Mouse (Mus musculus): Measurements from ENCODE around the gene Fat3. TPM values are rescaled to one million over a fixed set of nuclear protein-coding genes. Genes with fewer than 3 reads are reported as not detected.

Fat3 gene
- polyA plus RNA-seq, 1 experiment, result not detected

GRCm38 (mm10) chr9:16428589-16428988 is 72.5 kb downstream of the Fat3 start:
- Histone ChIP-seq H3ac (ENCODE audit: control insufficient read depth, insufficient read length, low read depth) (no peak overlapping the region), H3K36me3 (ENCODE audit: control insufficient read depth, insufficient read depth) (no peaks in the 10 kb centered on the region), H3K79me3 (ENCODE audit: low read depth) (no peaks in the 10 kb centered on the region), H3K27me3 (ENCODE audit: control insufficient read depth, insufficient read depth, insufficient read length) (no peaks in the 10 kb centered on the region), H3K79me2 (ENCODE audit: control insufficient read depth, insufficient read depth) (no peaks in the 10 kb centered on the region), H3K4me3 (ENCODE audit: insufficient read depth, poor library complexity, severe bottlenecking) (no peak overlapping the region)
- TF ChIP-seq USF1 (IDR thresholded peaks at IDR 0.05; ENCODE audit: low read depth) (no peak), CEBPB (IDR thresholded peaks at IDR 0.05; ENCODE audit: low read depth) (no peak), CTCF (IDR thresholded peaks at IDR 0.05; ENCODE audit: control insufficient read depth, insufficient read depth, insufficient read length) (no peak), MYOD1 (IDR thresholded peaks at IDR 0.05; ENCODE audit: control insufficient read depth, insufficient read length, low read depth) (no peak), FOSL1 (IDR thresholded peaks at IDR 0.05; ENCODE audit: insufficient read depth, low read length, poor library complexity, severe bottlenecking) (no peak), MYOG (IDR thresholded peaks at IDR 0.05; ENCODE audit: control insufficient read depth, extremely low read depth, insufficient read length) (no peak), MAX (IDR thresholded peaks at IDR 0.05) (no peak)

GRCm38 (mm10) chr9:16422707-16423106 is 78.4 kb downstream of the Fat3 start:
- TF ChIP-seq USF1 (IDR thresholded peaks at IDR 0.05; ENCODE audit: low read depth) (no peak), MAX (IDR thresholded peaks at IDR 0.05) (no peak), CEBPB (IDR thresholded peaks at IDR 0.05; ENCODE audit: low read depth) (no peak), FOSL1 (IDR thresholded peaks at IDR 0.05; ENCODE audit: insufficient read depth, low read length, poor library complexity, severe bottlenecking) (no peak), MYOG (IDR thresholded peaks at IDR 0.05; ENCODE audit: control insufficient read depth, extremely low read depth, insufficient read length) (no peak), CTCF (IDR thresholded peaks at IDR 0.05; ENCODE audit: control insufficient read depth, insufficient read depth, insufficient read length) (no peak), MYOD1 (IDR thresholded peaks at IDR 0.05; ENCODE audit: control insufficient read depth, insufficient read length, low read depth) (no peak)
- Histone ChIP-seq H3K36me3 (ENCODE audit: control insufficient read depth, insufficient read depth) (no peaks in the 10 kb centered on the region), H3K79me2 (ENCODE audit: control insufficient read depth, insufficient read depth) (no peaks in the 10 kb centered on the region), H3K4me3 (ENCODE audit: insufficient read depth, poor library complexity, severe bottlenecking) (no peak overlapping the region), H3ac (ENCODE audit: control insufficient read depth, insufficient read length, low read depth) (no peak overlapping the region), H3K27me3 (ENCODE audit: control insufficient read depth, insufficient read depth, insufficient read length) (no peaks in the 10 kb centered on the region), H3K79me3 (ENCODE audit: low read depth) (no peaks in the 10 kb centered on the region)

DNA sequence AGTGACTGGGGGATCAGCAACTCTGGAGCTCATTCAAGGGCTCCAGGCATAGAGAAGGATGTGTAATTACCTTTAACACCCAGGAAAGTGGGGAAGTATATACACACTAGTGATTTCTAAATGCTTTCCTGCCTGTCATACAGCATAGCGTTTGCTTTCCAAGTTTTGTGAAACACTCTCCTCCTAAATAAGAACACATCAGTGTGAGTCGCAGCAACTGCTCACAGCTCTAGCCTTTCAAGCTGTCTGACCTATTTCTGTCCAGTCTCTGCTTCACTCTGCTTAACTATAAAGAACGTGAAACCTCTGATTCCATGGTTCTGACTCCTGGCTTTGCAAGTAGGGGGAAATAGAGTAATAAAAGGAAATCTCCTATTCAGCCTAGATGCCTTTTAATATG is 98.3 kb downstream of the Fat3 start:
- Histone ChIP-seq H3K79me2 (ENCODE audit: control insufficient read depth, insufficient read depth) (no peaks in the 10 kb centered on the region), H3K4me3 (ENCODE audit: insufficient read depth, poor library complexity, severe bottlenecking) (no peak overlapping the region), H3ac (ENCODE audit: control insufficient read depth, insufficient read length, low read depth) (no peak overlapping the region), H3K36me3 (ENCODE audit: control insufficient read depth, insufficient read depth) (no peaks in the 10 kb centered on the region), H3K27me3 (ENCODE audit: control insufficient read depth, insufficient read depth, insufficient read length) (no peaks in the 10 kb centered on the region), H3K79me3 (ENCODE audit: low read depth) (no peaks in the 10 kb centered on the region)
- TF ChIP-seq CTCF (IDR thresholded peaks at IDR 0.05; ENCODE audit: control insufficient read depth, insufficient read depth, insufficient read length), result no peak
- no peak for TF ChIP-seq MAX (IDR thresholded peaks at IDR 0.05)
- no peak for TF ChIP-seq CEBPB (IDR thresholded peaks at IDR 0.05; ENCODE audit: low read depth)
- no peak for TF ChIP-seq MYOG (IDR thresholded peaks at IDR 0.05; ENCODE audit: control insufficient read depth, extremely low read depth, insufficient read length)
- TF ChIP-seq USF1 (IDR thresholded peaks at IDR 0.05; ENCODE audit: low read depth), result no peak
- TF ChIP-seq MYOD1 (IDR thresholded peaks at IDR 0.05; ENCODE audit: control insufficient read depth, insufficient read length, low read depth), result no peak
- TF ChIP-seq FOSL1 (IDR thresholded peaks at IDR 0.05; ENCODE audit: insufficient read depth, low read length, poor library complexity, severe bottlenecking), result no peak

DNA sequence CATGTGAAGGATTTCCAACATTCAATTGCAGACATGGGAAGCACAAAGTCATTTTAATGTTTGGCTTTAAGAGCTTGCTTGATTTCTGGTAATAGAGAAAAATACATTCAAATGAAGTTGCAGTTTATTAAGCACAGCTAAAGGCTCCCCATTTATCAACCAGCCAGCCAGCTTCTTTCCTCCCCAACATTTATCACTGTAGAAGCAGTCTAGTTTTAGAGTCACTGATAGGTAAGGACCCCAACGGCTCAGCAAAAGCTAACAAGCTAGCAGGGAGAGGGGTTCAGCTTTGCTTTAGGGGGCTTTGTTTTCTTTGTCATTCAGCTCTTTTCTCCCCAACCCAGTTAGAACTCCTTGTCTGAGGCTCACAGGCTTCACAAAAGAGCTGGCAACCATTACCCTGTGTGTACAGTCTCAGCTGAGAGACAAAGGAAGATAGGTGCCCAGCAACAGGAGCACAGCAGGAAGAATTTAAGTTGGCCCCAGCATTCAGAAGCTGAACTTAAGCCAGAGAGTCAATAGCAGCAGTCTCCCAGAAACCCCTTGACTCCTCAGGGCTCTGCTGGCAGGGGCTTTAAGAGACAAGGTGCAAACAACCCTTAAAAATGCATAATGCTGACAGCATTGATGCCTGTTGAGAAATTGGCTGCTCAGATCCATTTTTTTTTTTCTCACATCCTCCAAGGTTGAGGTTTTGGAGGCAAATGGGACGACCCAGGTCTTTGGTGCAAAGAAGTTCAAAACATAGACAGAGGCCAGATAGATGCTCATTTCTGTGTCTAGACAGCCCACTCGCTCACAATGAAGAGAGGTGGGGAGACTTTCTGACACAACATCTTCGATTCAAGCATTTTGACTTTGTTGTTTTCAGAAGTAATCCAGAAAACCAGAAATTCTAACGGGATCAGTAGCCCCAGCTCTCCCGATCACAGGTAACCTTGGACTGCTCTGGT is 102.1 kb downstream of the Fat3 start:
- Histone ChIP-seq H3ac (ENCODE audit: control insufficient read depth, insufficient read length, low read depth) (no peak overlapping the region), H3K36me3 (ENCODE audit: control insufficient read depth, insufficient read depth) (no peaks in the 10 kb centered on the region), H3K27me3 (ENCODE audit: control insufficient read depth, insufficient read depth, insufficient read length) (no peaks in the 10 kb centered on the region), H3K79me2 (ENCODE audit: control insufficient read depth, insufficient read depth) (no peaks in the 10 kb centered on the region), H3K4me3 (ENCODE audit: insufficient read depth, poor library complexity, severe bottlenecking) (no peak overlapping the region), H3K79me3 (ENCODE audit: low read depth) (no peaks in the 10 kb centered on the region)
- TF ChIP-seq USF1 (IDR thresholded peaks at IDR 0.05; ENCODE audit: low read depth), result no peak
- TF ChIP-seq MYOG (IDR thresholded peaks at IDR 0.05; ENCODE audit: control insufficient read depth, extremely low read depth, insufficient read length), result no peak
- no peak for TF ChIP-seq CEBPB (IDR thresholded peaks at IDR 0.05; ENCODE audit: low read depth)
- no peak for TF ChIP-seq MYOD1 (IDR thresholded peaks at IDR 0.05; ENCODE audit: control insufficient read depth, insufficient read length, low read depth)
- no peak for TF ChIP-seq CTCF (IDR thresholded peaks at IDR 0.05; ENCODE audit: control insufficient read depth, insufficient read depth, insufficient read length)
- TF ChIP-seq FOSL1 (IDR thresholded peaks at IDR 0.05; ENCODE audit: insufficient read depth, low read length, poor library complexity, severe bottlenecking), result no peak
- TF ChIP-seq MAX (IDR thresholded peaks at IDR 0.05), result no peak

DNA sequence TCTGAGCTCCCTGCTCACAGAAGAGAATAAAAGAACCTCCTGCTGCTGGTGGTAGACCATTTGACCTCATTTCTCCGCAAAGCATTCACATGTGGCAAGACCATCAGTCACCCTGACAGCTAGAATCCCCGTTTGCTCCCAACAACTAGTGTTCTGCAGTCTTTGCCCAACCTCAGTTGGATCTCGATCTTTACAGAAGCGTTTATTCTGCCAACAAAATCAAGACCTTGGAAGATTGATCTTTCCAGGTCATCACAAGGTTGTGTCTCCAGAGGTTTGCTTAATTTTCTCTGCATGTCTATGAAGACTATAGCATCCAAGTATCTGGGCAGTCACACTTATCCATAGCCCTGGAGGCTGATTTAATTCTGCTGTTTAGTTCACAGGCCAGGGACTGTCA is 111.9 kb downstream of the Fat3 start:
- TF ChIP-seq FOSL1 (IDR thresholded peaks at IDR 0.05; ENCODE audit: insufficient read depth, low read length, poor library complexity, severe bottlenecking) (no peak), USF1 (IDR thresholded peaks at IDR 0.05; ENCODE audit: low read depth) (no peak), CEBPB (IDR thresholded peaks at IDR 0.05; ENCODE audit: low read depth) (no peak), MAX (IDR thresholded peaks at IDR 0.05) (no peak), MYOD1 (IDR thresholded peaks at IDR 0.05; ENCODE audit: control insufficient read depth, insufficient read length, low read depth) (no peak), CTCF (IDR thresholded peaks at IDR 0.05; ENCODE audit: control insufficient read depth, insufficient read depth, insufficient read length) (no peak), MYOG (IDR thresholded peaks at IDR 0.05; ENCODE audit: control insufficient read depth, extremely low read depth, insufficient read length) (no peak)
- H3K4me3 ChIP-seq (ENCODE audit: insufficient read depth, poor library complexity, severe bottlenecking), result no peak overlapping the region
- no peak overlapping the region for H3ac ChIP-seq (ENCODE audit: control insufficient read depth, insufficient read length, low read depth)
- H3K27me3 ChIP-seq (ENCODE audit: control insufficient read depth, insufficient read depth, insufficient read length), result no peaks in the 10 kb centered on the region
- H3K79me2 ChIP-seq (ENCODE audit: control insufficient read depth, insufficient read depth), result no peaks in the 10 kb centered on the region
- no peaks in the 10 kb centered on the region for H3K79me3 ChIP-seq (ENCODE audit: low read depth)
- no peaks in the 10 kb centered on the region for H3K36me3 ChIP-seq (ENCODE audit: control insufficient read depth, insufficient read depth)

Data from C2C12 (cell line).